Comparison of ENCODE assay signal across 22 mouse cellular contexts in genomic region chrX:130820168-130820567, GRCm38 (mm10).
A peak's percentile ranks its signal among the peaks of the same experiment; 100 is the strongest.
DNase-seq lines count a peak whose midpoint lies in the region; ATAC-seq lines count a peak whose summit lies in the region.
"Had no signal": no experiment of that assay in that cellular context is flagged by ENCODE, and none has a peak within 500 bp of the region (broad histone marks: within the 10 kb centered on the region; RNA-seq: fewer than 3 reads in every experiment).

No protein-coding gene starts in this region.

- H3K4me1 ChIP-seq in forebrain, embryonic 12.5 days = no peaks in the 10 kb centered on the region
- H3K4me1 ChIP-seq in forebrain, embryonic 10.5 days = no peaks in the 10 kb centered on the region
- no peaks in the 10 kb centered on the region for H3K4me1 ChIP-seq in midbrain, embryonic 14.5 days (ENCODE audit: control insufficient read depth, insufficient read depth, low read length)
- no peaks in the 10 kb centered on the region for H3K4me1 ChIP-seq in midbrain, embryonic 10.5 days
- no peaks in the 10 kb centered on the region for H3K4me1 ChIP-seq in hindbrain, embryonic 16.5 days (ENCODE audit: control insufficient read depth, insufficient read depth, low read depth, low read length)
- H3K4me1 ChIP-seq: limb, embryonic 12.5 days; midbrain, embryonic 12.5 days had no signal

- ATAC-seq in forebrain, embryonic 12.5 days (ENCODE audit: low FRiP score) = peak; percentile 51; the same call in 1 of the 2 replicates
- ATAC-seq in midbrain, embryonic 14.5 days (ENCODE audit: low FRiP score, low TSS enrichment) = no peak
- ATAC-seq in hindbrain, embryonic 16.5 days = peak; percentile 97
- ATAC-seq: inflammation-experienced regulatory T-cells, adult 6 months; liver, postnatal 0 days; lung, postnatal 0 days had no signal

- no peak overlapping the region for H3K27ac ChIP-seq in forebrain, embryonic 12.5 days
- no peak overlapping the region for H3K27ac ChIP-seq in forebrain, embryonic 10.5 days
- H3K27ac ChIP-seq in midbrain, embryonic 14.5 days (replicated peaks; ENCODE audit: low read depth, low read length) = no peak overlapping the region
- no peak overlapping the region for H3K27ac ChIP-seq in midbrain, embryonic 10.5 days (replicated peaks)
- H3K27ac ChIP-seq in hindbrain, embryonic 16.5 days (ENCODE audit: low read depth, low read length) = no peak overlapping the region
- H3K27ac ChIP-seq: kidney, postnatal 0 days; limb, embryonic 12.5 days; midbrain, embryonic 12.5 days had no signal

- H3K4me3 ChIP-seq in forebrain, embryonic 12.5 days (replicated peaks) = no peak overlapping the region
- no peak overlapping the region for H3K4me3 ChIP-seq in forebrain, embryonic 10.5 days
- H3K4me3 ChIP-seq in midbrain, embryonic 14.5 days (replicated peaks; ENCODE audit: low read depth, low read length) = no peak overlapping the region
- no peak overlapping the region for H3K4me3 ChIP-seq in midbrain, embryonic 10.5 days
- H3K4me3 ChIP-seq in hindbrain, embryonic 16.5 days (ENCODE audit: low read length) = no peak overlapping the region
- H3K4me3 ChIP-seq: limb, embryonic 12.5 days; midbrain, embryonic 12.5 days had no signal

- no peaks in the 10 kb centered on the region for H3K36me3 ChIP-seq in forebrain, embryonic 12.5 days (replicated peaks)
- no peaks in the 10 kb centered on the region for H3K36me3 ChIP-seq in forebrain, embryonic 10.5 days (replicated peaks)
- H3K36me3 ChIP-seq in midbrain, embryonic 14.5 days (ENCODE audit: control insufficient read depth, insufficient read depth, low read length) = no peaks in the 10 kb centered on the region
- no peaks in the 10 kb centered on the region for H3K36me3 ChIP-seq in midbrain, embryonic 10.5 days
- no peaks in the 10 kb centered on the region for H3K36me3 ChIP-seq in hindbrain, embryonic 16.5 days (ENCODE audit: control insufficient read depth, insufficient read depth, low read length)
- H3K36me3 ChIP-seq: limb, embryonic 12.5 days; midbrain, embryonic 12.5 days had no signal

- WGBS in forebrain, embryonic 12.5 days = 70% methylated on average over 3 of the region's 3 CpGs
- WGBS in forebrain, embryonic 10.5 days = 85% methylated on average over 3 of the region's 3 CpGs
- WGBS in midbrain, embryonic 14.5 days = 83% methylated on average over 3 of the region's 3 CpGs
- 83% methylated on average over 3 of the region's 3 CpGs for WGBS in midbrain, embryonic 10.5 days
- 65% methylated on average over 3 of the region's 3 CpGs for WGBS in hindbrain, embryonic 16.5 days

- H3K9me3 ChIP-seq in forebrain, embryonic 12.5 days = no peaks in the 10 kb centered on the region
- H3K9me3 ChIP-seq in forebrain, embryonic 10.5 days = no peaks in the 10 kb centered on the region
- no peaks in the 10 kb centered on the region for H3K9me3 ChIP-seq in midbrain, embryonic 14.5 days (ENCODE audit: control insufficient read depth, low read length)
- H3K9me3 ChIP-seq in midbrain, embryonic 10.5 days (replicated peaks) = no peaks in the 10 kb centered on the region
- no peaks in the 10 kb centered on the region for H3K9me3 ChIP-seq in hindbrain, embryonic 16.5 days (ENCODE audit: control insufficient read depth, low read length)
- H3K9me3 ChIP-seq: limb, embryonic 12.5 days; midbrain, embryonic 12.5 days had no signal

- H3K9ac ChIP-seq in forebrain, embryonic 12.5 days = no peak overlapping the region
- H3K9ac ChIP-seq in midbrain, embryonic 14.5 days (replicated peaks; ENCODE audit: low read length) = no peak overlapping the region
- no peak overlapping the region for H3K9ac ChIP-seq in hindbrain, embryonic 16.5 days (ENCODE audit: low read depth, low read length)
- H3K9ac ChIP-seq: limb, embryonic 12.5 days; liver, postnatal 0 days; midbrain, embryonic 12.5 days had no signal

- H3K27me3 ChIP-seq in forebrain, embryonic 12.5 days = no peaks in the 10 kb centered on the region
- no peaks in the 10 kb centered on the region; the same call in 1 of the 2 replicates for H3K27me3 ChIP-seq in forebrain, embryonic 10.5 days (ENCODE audit: poor library complexity, severe bottlenecking)
- no peaks in the 10 kb centered on the region for H3K27me3 ChIP-seq in midbrain, embryonic 14.5 days (ENCODE audit: control insufficient read depth, insufficient read depth, low read length)
- H3K27me3 ChIP-seq in midbrain, embryonic 10.5 days (ENCODE audit: low read depth, poor library complexity, severe bottlenecking) = no peaks in the 10 kb centered on the region
- H3K27me3 ChIP-seq in hindbrain, embryonic 16.5 days (replicated peaks; ENCODE audit: control insufficient read depth, insufficient read depth, low read length) = no peaks in the 10 kb centered on the region
- H3K27me3 ChIP-seq: limb, embryonic 12.5 days; midbrain, embryonic 12.5 days had no signal

- no peak overlapping the region for H3K4me2 ChIP-seq in forebrain, embryonic 12.5 days
- H3K4me2 ChIP-seq in midbrain, embryonic 14.5 days (ENCODE audit: low read length) = no peak overlapping the region
- H3K4me2 ChIP-seq in hindbrain, embryonic 16.5 days (ENCODE audit: low read length) = no peak overlapping the region
- H3K4me2 ChIP-seq: limb, embryonic 12.5 days; liver, embryonic 11.5 days; midbrain, embryonic 12.5 days had no signal

- no peak for DNase-seq in forebrain, embryonic 10.5 days (ENCODE audit: extremely low spot score, low spot score)
- DNase-seq in midbrain, embryonic 14.5 days = peak; percentile 15
- no peak for DNase-seq in midbrain, embryonic 10.5 days (ENCODE audit: low spot score)
- DNase-seq in R1 (ENCODE audit: low read depth, low spot score) = peak; percentile 2
- no peak for DNase-seq in lung, postnatal 14 days
- no peak for DNase-seq in kidney, adult 11 months
- DNase-seq: adrenal gland, postnatal 36 days; cerebellum, adult 11 months; cerebellum, adult 9-11 months; gastrocnemius, postnatal 36 days; kidney, adult 2 months; liver, postnatal 0 days; thymus, adult 18-20 months; thymus, postnatal 36 days had no signal

Comparison
In these comparisons a context has a peak if more than half of its experiments do, and no peak if none do; other contexts are left out.
1. DNase-seq: peak in midbrain, embryonic 14.5 days (single experiment) and R1 (single experiment); none in forebrain, embryonic 10.5 days (single experiment), midbrain, embryonic 10.5 days (single experiment), lung, postnatal 14 days (single experiment) and kidney, adult 11 months (single experiment).